ENCODE assay signal across 12 mouse cellular contexts in genomic region chr10:119521686-119522085, GRCm38 (mm10).
"Had no signal": no experiment of that assay in that cellular context is flagged by ENCODE, and none has a peak within 500 bp of the region (broad histone marks: within the 10 kb centered on the region; RNA-seq: fewer than 3 reads in every experiment).

No protein-coding gene starts in this region.

- DNase-seq: retina, postnatal 1 day; right cerebral cortex, adult 18-20 months; right cerebral cortex, postnatal 14 days; right cerebral cortex, postnatal 25 days; right cerebral cortex, postnatal 4 days; spleen, adult 18-20 months; thymus, adult 18-20 months; thymus, adult 2 months; thymus, postnatal 14 days; thymus, postnatal 25 days; thymus, postnatal 36 days; thymus, postnatal 4 days had no signal
